Mouse (Mus musculus): Measurements from ENCODE around the gene Zbtb3. TPM values are rescaled to one million over a fixed set of nuclear protein-coding genes. Genes with fewer than 3 reads are reported as not detected.
A peak's percentile ranks its signal among the peaks of the same experiment; 100 is the strongest.
"Not testable (repeated sequence)": the region's sequence is repeated elsewhere in the genome, so short reads cannot be mapped to it uniquely, and the experiment has no call there.

Zbtb3 gene
- total and polyA plus RNA-seq, 2 experiments from 2014 or later, result 1.6 to 3.1 TPM

DNA sequence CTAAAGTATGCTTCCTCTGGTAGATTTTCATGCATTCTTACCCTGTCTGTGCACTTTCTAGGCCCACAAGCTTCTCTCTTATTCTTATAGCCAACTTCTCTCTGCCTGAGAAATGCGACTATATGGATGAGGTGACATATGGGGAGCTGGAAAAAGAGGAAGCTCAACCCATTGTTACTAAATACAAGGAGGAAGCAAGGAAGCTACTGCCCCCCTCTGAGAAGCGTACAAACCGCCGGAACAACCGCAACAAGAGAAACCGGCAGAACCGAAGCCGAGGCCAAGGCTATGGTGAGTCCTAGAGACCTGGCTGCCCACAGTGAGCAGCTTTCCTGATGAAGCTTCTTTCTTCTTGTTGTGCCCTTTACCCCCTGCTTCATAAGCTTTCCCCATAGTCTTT is 27.3 kb downstream of the Zbtb3 start, which contains the start of gene AC129217.1:
AC129217.1 (plus strand) TSS at position 114 of the 400 bp plus-strand sequence.
- Histone ChIP-seq H3K36me3 (replicated peaks; ENCODE audit: control insufficient read depth, insufficient read depth, low read length) (peaks cover 98% of the 10 kb centered on the region), H3K4me1 (ENCODE audit: control insufficient read depth, insufficient read depth) (no peaks in the 10 kb centered on the region), H3K4me3 (ENCODE audit: low read depth, low read length) (no peak within 1 kb of the TSS), H3K4me2 (ENCODE audit: low read depth, low read length) (no peak within 1 kb of the TSS), H3K27ac (ENCODE audit: low read depth) (no peak within 1 kb of the TSS), H3K9ac (replicated peaks; ENCODE audit: low read depth, low read length) (no peak within 1 kb of the TSS), H3K27me3 (ENCODE audit: control insufficient read depth, insufficient read depth, low read length) (no peaks in the 10 kb centered on the region), H3K9me3 (replicated peaks; ENCODE audit: control insufficient read depth, low read length) (no peaks in the 10 kb centered on the region)
- TF ChIP-seq CTCF (IDR thresholded peaks at IDR 0.05; ENCODE audit: low read depth) (no peak), EP300 (IDR thresholded peaks at IDR 0.05; ENCODE audit: low read depth) (no peak)
- DNase-seq (ENCODE audit: low spot score), result no peak
- WGBS, result 83% methylated on average over 8 of the region's 8 CpGs
- no peak for ATAC-seq (ENCODE audit: insufficient read depth, low read depth)

DNA sequence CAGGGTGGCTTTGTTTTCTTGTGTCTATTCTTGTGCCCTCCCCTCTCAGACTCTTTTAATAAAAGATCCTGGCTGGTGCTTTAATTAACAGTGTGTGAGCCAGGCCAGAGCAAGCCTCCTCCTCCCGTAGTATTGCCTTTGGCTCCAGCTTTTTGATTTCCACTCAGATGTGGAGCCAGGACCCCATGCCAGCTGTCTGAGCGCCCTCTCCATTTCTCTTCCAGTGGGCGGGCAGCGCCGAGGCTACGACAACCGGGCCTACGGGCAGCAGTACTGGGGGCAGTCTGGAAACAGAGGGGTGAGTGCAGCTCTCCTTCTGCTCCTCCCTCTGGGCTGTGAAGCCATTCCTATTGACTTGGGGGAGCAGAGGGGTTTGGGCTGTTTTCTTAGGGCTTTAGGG is 28.3 kb downstream of the Zbtb3 start:
- DNase-seq (ENCODE audit: low spot score) (no peak), ATAC-seq (ENCODE audit: insufficient read depth, low read depth) (no peak)
- 85% methylated on average over 8 of the region's 8 CpGs for WGBS
- H3K9ac ChIP-seq (replicated peaks; ENCODE audit: low read depth, low read length), result no peak overlapping the region
- H3K27ac ChIP-seq (ENCODE audit: low read depth), result no peak overlapping the region
- no peak overlapping the region for H3K4me3 ChIP-seq (ENCODE audit: low read depth, low read length)
- H3K4me1 ChIP-seq (ENCODE audit: control insufficient read depth, insufficient read depth), result no peaks in the 10 kb centered on the region
- peaks cover 95% of the 10 kb centered on the region for H3K36me3 ChIP-seq (replicated peaks; ENCODE audit: control insufficient read depth, insufficient read depth, low read length)
- TF ChIP-seq CTCF (IDR thresholded peaks at IDR 0.05; ENCODE audit: low read depth) (no peak), EP300 (IDR thresholded peaks at IDR 0.05; ENCODE audit: low read depth) (no peak)
- no peaks in the 10 kb centered on the region for H3K9me3 ChIP-seq (replicated peaks; ENCODE audit: control insufficient read depth, low read length)
- H3K4me2 ChIP-seq (ENCODE audit: low read depth, low read length), result no peak overlapping the region
- H3K27me3 ChIP-seq (ENCODE audit: control insufficient read depth, insufficient read depth, low read length), result no peaks in the 10 kb centered on the region

DNA sequence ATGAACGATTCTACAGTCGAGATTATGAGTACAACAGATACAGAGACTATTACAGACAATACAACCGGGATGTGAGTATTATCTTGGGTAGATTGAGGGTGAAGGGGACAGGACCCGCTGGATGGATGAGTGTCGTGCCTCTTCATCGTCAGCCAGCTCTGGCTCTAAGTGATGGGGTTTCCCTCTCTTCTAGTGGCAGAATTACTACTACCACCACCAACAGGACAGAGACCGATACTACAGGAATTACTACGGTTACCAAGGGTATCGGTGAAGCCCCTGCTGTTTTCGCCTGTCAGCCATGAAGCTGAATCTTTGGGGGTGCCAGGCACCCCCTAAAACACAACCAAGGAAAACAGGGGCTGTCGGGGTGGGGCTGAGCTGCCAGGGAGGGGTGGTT is 28.9 kb downstream of the Zbtb3 start:
- Histone ChIP-seq H3K27ac (ENCODE audit: low read depth) (no peak overlapping the region), H3K4me3 (ENCODE audit: low read depth, low read length) (no peak overlapping the region), H3K4me1 (ENCODE audit: control insufficient read depth, insufficient read depth) (no peaks in the 10 kb centered on the region), H3K27me3 (ENCODE audit: control insufficient read depth, insufficient read depth, low read length) (no peaks in the 10 kb centered on the region), H3K9ac (replicated peaks; ENCODE audit: low read depth, low read length) (no peak overlapping the region), H3K4me2 (ENCODE audit: low read depth, low read length) (no peak overlapping the region), H3K36me3 (replicated peaks; ENCODE audit: control insufficient read depth, insufficient read depth, low read length) (peaks cover 91% of the 10 kb centered on the region), H3K9me3 (replicated peaks; ENCODE audit: control insufficient read depth, low read length) (no peaks in the 10 kb centered on the region)
- DNase-seq (ENCODE audit: low spot score) (no peak), ATAC-seq (ENCODE audit: insufficient read depth, low read depth) (no peak)
- WGBS, result 78% methylated on average over 11 of the region's 11 CpGs
- TF ChIP-seq CTCF (IDR thresholded peaks at IDR 0.05; ENCODE audit: low read depth), result no peak
- TF ChIP-seq EP300 (IDR thresholded peaks at IDR 0.05; ENCODE audit: low read depth), result no peak

DNA sequence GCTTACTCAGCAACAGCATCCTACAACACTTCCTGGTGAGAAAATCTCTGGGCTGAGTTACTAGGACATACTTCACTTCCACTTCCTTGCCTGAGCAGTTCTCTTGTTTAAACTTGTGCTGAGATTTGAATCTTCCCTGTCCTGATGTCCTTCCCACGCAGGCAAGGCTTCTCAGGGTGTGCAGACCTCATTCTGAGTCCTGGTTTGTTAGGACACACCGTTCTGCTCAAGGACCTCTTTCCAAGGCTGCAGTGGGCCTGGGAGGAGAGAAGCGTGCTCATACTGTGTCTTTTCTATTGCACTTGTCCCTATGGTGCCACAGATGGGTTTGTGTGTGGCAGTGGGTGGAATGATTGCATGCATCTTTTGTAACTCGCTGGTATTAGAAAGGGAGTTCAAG is 30.6 kb downstream of the Zbtb3 start:
- Histone ChIP-seq H3K4me1 (ENCODE audit: control insufficient read depth, insufficient read depth) (peaks cover 4% of the 10 kb centered on the region), H3K9ac (replicated peaks; ENCODE audit: low read depth, low read length) (no peak overlapping the region), H3K27ac (ENCODE audit: low read depth) (no peak overlapping the region), H3K4me3 (ENCODE audit: low read depth, low read length) (no peak overlapping the region), H3K9me3 (replicated peaks; ENCODE audit: control insufficient read depth, low read length) (no peaks in the 10 kb centered on the region), H3K4me2 (ENCODE audit: low read depth, low read length) (no peak overlapping the region), H3K36me3 (replicated peaks; ENCODE audit: control insufficient read depth, insufficient read depth, low read length) (peaks cover 74% of the 10 kb centered on the region), H3K27me3 (ENCODE audit: control insufficient read depth, insufficient read depth, low read length) (no peaks in the 10 kb centered on the region)
- TF ChIP-seq EP300 (IDR thresholded peaks at IDR 0.05; ENCODE audit: low read depth) (no peak), CTCF (IDR thresholded peaks at IDR 0.05; ENCODE audit: low read depth) (no peak)
- DNase-seq (ENCODE audit: low spot score), result no peak
- WGBS, result 84% methylated on average over 4 of the region's 4 CpGs
- no peak for ATAC-seq (ENCODE audit: insufficient read depth, low read depth)

DNA sequence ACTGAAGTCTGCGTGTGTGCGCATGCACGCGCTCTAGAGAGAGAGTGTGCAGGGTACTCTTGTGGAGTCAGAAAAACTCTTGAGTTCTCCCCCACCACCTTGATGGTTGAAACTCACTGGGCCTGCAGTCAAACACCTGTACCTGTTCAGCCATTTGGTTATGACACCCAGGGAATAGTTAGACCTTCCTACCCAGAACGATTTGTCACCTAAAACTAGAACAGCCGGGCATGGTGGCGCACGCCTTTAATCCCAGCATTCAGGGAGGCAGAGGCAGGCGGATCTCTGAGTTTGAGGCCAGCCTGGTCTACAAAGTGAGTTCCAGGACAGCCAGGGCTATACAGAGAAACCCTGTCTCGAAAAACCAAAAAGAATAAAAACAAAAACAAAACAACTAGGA is 34.0 kb downstream of the Zbtb3 start:
- not testable (repeated sequence) for H3K9ac ChIP-seq (replicated peaks; ENCODE audit: low read depth, low read length); H3K27ac ChIP-seq (ENCODE audit: low read depth); H3K27me3 ChIP-seq (ENCODE audit: control insufficient read depth, insufficient read depth, low read length); H3K4me2 ChIP-seq (ENCODE audit: low read depth, low read length); ATAC-seq (ENCODE audit: insufficient read depth, low read depth); H3K4me3 ChIP-seq (ENCODE audit: low read depth, low read length); DNase-seq (ENCODE audit: low spot score); H3K9me3 ChIP-seq (replicated peaks; ENCODE audit: control insufficient read depth, low read length)
- Histone ChIP-seq H3K4me1 (ENCODE audit: control insufficient read depth, insufficient read depth) (peaks cover 22% of the 10 kb centered on the region), H3K36me3 (replicated peaks; ENCODE audit: control insufficient read depth, insufficient read depth, low read length) (peaks cover 41% of the 10 kb centered on the region)
- 93% methylated on average over 10 of the region's 10 CpGs for WGBS

DNA sequence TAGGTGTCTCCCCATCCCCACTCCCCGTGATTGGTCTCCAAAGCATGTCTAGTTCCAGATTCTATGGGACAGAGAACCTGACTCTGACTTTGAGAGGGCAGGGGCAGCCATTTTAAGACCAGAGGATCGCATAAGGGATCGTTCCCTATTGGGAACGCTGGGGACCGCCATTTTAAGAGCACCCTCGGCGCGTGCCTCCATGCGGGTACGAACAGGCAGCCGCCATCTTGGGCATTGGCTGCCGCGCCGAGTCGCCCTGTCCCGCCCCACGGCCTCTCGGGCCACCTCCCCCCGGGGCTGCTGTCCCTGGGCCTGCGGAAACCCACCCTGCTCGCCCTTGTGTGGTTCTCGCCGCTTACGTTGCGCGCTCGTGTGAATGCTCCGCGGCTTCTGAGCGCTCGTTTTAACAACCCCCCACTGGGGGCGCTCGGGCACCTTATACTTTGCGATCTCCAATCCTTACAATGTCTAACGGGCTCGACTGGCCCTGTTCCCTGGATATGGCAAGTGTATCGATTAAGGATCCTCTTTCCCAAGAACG is 35.0 kb downstream of the Zbtb3 start, which contains the start of gene Bscl2:
Bscl2 (plus strand) TSS at position 217 of the 541 bp plus-strand sequence.
- Histone ChIP-seq H3K4me1 (ENCODE audit: control insufficient read depth, insufficient read depth) (peaks cover 22% of the 10 kb centered on the region), H3K4me3 (ENCODE audit: low read depth, low read length) (peak within 1 kb of the TSS; percentile 59), H3K4me2 (ENCODE audit: low read depth, low read length) (peak within 1 kb of the TSS; percentile 97), H3K9ac (replicated peaks; ENCODE audit: low read depth, low read length) (peak within 1 kb of the TSS; percentile 74), H3K9me3 (replicated peaks; ENCODE audit: control insufficient read depth, low read length) (no peaks in the 10 kb centered on the region), H3K36me3 (replicated peaks; ENCODE audit: control insufficient read depth, insufficient read depth, low read length) (peaks cover 31% of the 10 kb centered on the region), H3K27me3 (ENCODE audit: control insufficient read depth, insufficient read depth, low read length) (no peaks in the 10 kb centered on the region), H3K27ac (ENCODE audit: low read depth) (peak within 1 kb of the TSS; percentile 94)
- ATAC-seq (ENCODE audit: insufficient read depth, low read depth) (peak; percentile 86), DNase-seq (ENCODE audit: low spot score) (peak; percentile 80)
- peak; percentile 49 for TF ChIP-seq CTCF (IDR thresholded peaks at IDR 0.05; ENCODE audit: low read depth)
- peak; percentile 85; the same call in 1 of the 2 replicates for TF ChIP-seq EP300 (IDR thresholded peaks at IDR 0.05; ENCODE audit: low read depth)
- WGBS, result under 1% methylated on average over 38 of the region's 38 CpGs

Measured in heart, postnatal 0 days (tissue).